Mouse (Mus musculus): ENCODE measurements around the gene Pbx1. TPM values are rescaled to one million over a fixed set of nuclear protein-coding genes. Genes with fewer than 3 reads are reported as not detected.

Gene Pbx1
- total RNA-seq, 2 experiments from 2014 or later, result 98.0 to 114 TPM

- no peak for DNase-seq (ENCODE audit: extremely low spot score in 1 of 2, low spot score in 1 of 2)
Observed at GRCm38 (mm10) chr1:168390748-168391147, 41.3 kb downstream of the Pbx1 start.

DNA sequence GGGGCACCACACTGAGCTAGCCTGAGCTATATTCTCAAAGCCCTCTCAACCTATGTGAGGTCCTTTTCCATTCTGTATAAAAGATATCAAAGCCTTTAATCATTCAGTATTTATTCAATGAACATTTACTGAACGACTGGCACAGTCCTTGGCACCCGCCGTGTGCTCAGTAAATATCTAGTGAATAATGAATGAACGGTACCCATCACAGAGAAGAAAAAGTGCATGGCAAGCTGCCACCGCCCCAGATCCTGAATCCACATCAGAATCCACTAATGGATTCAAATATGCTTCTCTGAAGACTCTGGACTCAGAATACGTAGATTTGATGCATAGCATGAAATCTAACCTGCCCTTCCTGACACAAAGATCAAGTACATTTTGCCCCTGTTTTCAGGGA is 45.9 kb downstream of the Pbx1 start:
- DNase-seq (ENCODE audit: extremely low spot score in 1 of 2, low spot score in 1 of 2), result peak in 1 of 2 experiments; percentile 48

DNA sequence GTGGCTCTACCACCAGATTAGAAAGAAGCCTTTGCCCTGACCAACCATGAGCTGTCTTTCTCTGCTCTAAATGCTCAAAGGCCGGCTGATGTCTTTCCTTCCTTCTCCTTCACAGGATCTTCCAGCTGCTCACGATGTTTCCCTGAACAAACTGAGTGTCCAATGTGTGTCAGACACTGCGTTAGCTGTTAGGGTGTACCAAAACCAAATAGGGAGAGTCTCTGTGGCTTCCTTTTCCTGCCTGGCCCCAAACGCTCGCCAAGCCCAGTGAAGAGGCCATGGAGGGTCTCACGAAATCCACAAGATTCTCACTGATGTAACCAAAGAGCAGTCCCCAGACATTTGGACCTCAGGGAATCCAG is 47.5 kb downstream of the Pbx1 start:
- no peak for DNase-seq (ENCODE audit: extremely low spot score in 1 of 2, low spot score in 1 of 2)

GRCm38 (mm10) chr1:168383832-168384593 is 48.1 kb downstream of the Pbx1 start:
- no peak for DNase-seq (ENCODE audit: extremely low spot score in 1 of 2, low spot score in 1 of 2)

DNA sequence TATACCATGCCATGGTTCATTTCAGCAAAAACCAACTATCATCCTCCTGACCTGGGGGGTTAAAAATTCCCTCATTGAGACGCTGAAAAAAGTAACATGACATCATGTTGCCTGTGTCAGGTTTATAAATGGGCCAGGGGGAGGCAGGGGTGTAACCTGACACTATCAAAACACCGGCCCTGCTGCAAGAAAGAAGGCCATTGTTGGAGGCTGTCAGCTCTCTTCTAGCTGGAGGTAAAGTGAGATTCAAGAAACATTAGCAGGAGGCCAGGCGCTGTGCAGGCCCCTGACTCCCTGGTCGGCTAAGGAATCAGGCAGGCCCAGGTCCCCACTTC is 49.3 kb downstream of the Pbx1 start:
- no peak for DNase-seq (ENCODE audit: extremely low spot score in 1 of 2, low spot score in 1 of 2)

GRCm38 (mm10) chr1:168382106-168382822 is 49.8 kb downstream of the Pbx1 start:
- no peak for DNase-seq (ENCODE audit: extremely low spot score in 1 of 2, low spot score in 1 of 2)

GRCm38 (mm10) chr1:168381451-168381850 is 50.6 kb downstream of the Pbx1 start:
- no peak for DNase-seq (ENCODE audit: extremely low spot score in 1 of 2, low spot score in 1 of 2)

DNA sequence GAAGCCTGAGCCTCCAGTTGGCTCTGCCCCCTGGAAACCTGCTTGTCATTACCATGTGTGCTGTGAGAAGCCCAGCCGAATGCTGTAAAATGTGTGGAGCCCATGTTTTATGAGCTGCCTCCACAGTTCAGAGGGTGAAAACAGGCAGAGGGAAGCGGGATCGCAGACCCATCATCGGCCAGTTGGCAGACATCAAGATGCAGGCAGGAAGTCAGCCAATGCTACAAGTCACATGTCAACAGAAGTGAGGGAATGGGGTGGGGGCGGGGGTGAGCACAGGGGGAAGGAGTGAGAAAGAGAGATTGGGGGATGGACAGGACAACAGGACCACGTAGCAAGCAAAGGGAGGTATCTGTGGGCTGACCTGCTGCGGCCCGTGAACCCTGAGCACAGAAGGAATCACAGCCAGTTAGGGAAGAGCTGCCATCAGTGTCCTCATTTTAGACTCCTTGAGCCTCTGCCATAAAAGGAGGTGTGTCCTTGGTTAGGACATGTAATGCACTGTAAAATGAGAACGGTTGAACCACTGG is 51.8 kb downstream of the Pbx1 start:
- DNase-seq (ENCODE audit: extremely low spot score in 1 of 2, low spot score in 1 of 2), result no peak

GRCm38 (mm10) chr1:168377650-168378049 is 54.4 kb downstream of the Pbx1 start:
- no peak for DNase-seq (ENCODE audit: extremely low spot score in 1 of 2, low spot score in 1 of 2)

DNA sequence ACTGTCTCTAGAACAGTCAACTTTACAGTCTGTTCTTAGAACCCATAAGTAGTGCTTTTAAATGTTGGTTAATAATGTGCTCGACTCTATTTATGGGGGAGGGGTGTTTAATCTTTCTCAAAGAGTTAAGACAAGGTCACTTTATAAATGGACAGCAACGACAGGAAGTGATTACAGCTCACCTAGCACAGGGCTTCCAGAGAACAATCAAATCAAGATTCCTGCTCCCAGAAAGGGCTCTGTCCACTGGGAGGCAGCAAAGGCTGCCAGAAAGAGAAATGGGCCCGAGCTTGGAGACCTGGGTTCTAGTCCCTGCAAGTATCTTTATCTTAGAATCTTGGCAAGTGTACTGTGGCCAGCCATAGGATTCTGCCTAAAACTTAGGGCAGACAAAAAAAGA is 55.7 kb downstream of the Pbx1 start:
- no peak for DNase-seq (ENCODE audit: extremely low spot score in 1 of 2, low spot score in 1 of 2)

DNA sequence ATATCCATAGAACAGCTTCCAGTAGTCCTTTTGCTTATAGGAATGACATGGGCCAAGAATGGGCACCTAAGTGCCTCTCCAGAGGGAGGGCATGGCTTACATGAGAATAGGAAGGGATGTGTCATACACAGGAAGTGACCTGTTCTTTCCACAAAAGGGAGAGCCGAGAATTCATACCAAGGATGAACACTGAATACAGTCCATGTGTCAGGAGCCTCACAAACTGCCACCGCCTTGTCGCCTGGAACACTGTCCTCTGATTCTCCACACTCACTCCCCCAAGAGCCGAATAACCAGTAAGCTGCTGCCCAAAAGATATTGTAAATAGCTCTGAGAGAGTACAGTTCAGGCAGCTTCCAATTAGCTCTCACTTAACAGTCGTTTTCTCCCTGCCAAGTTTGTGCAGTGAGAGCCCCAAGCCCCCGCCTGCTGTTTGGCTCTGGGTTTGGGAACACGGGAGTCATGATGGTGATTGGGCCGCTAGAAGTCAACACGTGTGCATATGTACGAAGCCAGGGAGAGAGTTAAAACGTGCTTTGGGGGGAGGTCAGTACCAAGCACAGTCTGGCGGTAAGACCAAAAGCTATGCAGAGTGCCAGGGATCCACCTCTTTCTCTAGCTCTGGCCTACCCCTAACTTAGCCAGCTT is 57.0 kb downstream of the Pbx1 start:
- DNase-seq (ENCODE audit: extremely low spot score in 1 of 2, low spot score in 1 of 2), result no peak

DNA sequence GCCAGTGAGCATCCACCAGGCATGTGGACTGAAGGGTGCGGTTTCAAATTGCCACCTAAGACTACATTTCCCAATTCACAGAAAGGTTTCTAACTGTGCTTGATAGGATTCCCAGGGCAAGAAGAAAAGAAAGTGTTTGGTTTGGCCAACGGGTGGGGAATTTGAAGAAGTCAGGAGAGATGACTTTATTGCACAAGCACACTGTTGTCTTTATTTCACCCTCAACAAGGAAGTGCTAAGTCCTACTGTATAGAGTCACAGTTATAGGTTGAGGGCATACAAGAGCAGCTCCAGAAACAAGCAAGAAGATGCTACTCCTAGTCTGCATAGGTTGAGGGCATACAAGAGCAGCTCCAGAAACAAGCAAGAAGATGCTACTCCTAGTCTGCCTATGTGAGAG is 60.0 kb downstream of the Pbx1 start:
- DNase-seq (ENCODE audit: extremely low spot score in 1 of 2, low spot score in 1 of 2), result no peak

DNA sequence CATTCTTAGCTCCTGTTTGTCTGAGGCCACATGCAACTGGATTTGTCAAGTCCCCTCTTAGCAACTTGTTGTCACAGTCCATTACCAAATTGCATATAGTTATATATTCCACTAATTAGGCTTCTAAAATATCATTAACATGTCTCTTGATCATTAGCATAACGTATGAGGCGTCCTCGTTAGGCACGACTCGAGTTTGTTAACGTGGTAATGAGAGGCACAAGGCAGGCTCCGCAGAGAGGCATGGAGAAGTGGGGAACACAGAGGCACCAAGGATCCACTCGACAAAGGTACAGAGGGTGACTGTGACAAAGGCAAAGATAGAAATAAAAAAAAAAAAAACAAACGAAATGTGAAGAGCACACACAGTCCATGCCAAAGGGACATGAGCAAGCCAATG is 61.1 kb downstream of the Pbx1 start:
- DNase-seq (ENCODE audit: extremely low spot score in 1 of 2, low spot score in 1 of 2), result no peak

- no peak for DNase-seq (ENCODE audit: extremely low spot score in 1 of 2, low spot score in 1 of 2)
Observed at GRCm38 (mm10) chr1:168366261-168366660, 65.8 kb downstream of the Pbx1 start.

DNA sequence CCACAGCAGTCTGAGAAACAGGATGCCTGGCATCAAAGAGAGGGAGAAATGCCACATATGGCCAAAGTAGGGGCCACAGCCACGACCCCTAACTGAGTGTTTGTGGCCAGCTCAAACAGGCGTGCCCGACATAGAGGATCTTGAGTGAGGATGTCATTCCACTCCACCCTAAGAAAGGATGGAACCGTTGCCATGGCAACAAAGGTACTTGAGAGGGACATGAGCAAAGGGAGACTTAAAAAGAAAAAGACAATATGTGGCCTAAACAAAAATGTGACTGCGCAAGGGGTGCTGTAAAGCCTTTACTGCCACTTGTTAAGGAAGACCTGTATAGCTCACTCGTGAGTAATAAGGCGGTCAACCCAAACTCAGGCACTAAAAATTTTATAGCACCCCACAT is 67.7 kb downstream of the Pbx1 start:
- no peak for DNase-seq (ENCODE audit: extremely low spot score in 1 of 2, low spot score in 1 of 2)

DNA sequence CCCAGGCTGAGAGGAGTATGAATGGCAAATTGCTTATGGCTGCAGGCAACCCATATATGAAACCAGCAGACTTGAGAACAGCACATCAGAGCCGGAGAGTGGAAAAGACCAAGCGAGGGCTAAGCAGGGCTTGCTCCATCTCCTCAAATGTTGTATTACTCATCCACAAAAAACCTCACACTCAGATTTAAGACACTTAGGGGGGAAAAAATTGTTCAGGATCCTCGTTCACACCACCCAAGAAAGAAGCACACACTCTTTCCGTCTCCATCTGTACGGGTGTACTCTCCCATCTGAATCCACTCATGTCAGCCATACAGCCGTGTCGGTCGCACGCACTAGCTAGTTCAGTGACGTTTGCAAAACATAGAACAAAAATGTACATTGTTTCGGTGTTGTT is 69.0 kb downstream of the Pbx1 start:
- no peak for DNase-seq (ENCODE audit: extremely low spot score in 1 of 2, low spot score in 1 of 2)

GRCm38 (mm10) chr1:168362464-168362863 is 69.6 kb downstream of the Pbx1 start:
- DNase-seq (ENCODE audit: extremely low spot score in 1 of 2, low spot score in 1 of 2), result no peak

DNA sequence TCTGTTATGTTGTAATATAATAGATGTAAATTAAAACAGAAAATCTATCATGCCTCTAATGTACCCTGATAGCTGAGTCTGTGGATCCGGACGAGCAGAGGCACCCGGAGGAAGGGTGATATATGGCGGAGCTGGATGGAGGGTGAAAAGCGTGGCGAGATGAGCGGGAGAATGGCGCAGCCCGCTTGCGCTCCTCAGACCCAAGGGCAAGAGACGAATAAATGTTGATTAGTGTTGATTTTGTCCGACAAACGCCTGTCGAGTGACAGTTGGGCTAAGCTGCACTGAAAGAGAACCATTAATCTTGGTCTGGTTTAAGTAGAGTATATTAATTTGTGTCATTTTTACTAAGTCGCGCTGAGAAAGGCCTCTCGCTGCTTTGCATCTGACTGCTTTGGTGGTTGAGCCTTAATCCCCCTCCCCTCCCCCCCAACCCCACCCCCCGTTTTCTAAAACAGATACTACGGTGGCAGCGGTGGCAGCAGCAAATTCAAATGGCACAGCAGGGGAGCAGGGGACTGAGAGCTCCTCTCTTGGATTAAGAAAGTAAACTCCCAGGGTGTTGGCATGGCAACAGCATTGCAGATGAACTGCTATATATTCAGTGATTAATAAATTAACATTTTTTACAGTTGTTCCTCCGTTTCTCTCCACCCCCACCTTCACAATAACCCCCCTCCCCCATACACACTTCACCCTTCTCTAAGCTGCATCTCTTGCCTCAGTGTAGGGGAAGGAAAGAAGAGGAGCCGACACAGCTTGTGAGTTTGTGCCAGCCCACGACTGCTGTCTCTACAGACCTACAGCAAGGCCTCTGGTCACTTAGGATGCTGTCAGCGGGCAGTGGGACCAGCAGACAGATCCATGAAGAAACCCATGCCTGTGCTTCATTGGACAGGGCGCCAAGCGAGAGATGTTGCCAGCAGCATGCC is 74.1 kb downstream of the Pbx1 start:
- DNase-seq (ENCODE audit: extremely low spot score in 1 of 2, low spot score in 1 of 2), result no peak

DNA sequence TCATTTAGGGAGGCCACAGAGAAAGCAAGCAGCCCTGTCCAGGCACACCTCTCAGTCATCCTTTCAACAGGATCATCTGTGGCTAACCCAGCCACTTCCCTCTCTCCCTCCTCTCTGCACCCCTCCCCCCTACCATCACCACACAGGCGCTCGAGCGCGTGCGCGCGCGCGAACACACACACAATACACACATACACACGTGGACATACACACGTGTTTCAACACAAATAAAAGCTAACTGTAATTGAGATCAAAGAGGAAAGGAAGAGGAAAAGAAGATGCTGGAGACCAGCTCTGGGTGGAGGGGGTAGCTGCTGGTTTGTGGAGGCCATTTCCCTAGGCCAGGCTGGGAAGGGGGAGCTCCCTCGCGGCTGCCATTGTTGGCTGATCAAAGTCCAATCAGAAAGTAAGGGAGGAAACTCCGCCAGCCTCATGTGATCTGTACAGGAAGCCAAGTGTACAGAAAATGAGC is 75.1 kb downstream of the Pbx1 start:
- no peak for DNase-seq (ENCODE audit: extremely low spot score in 1 of 2, low spot score in 1 of 2)

- DNase-seq (ENCODE audit: extremely low spot score in 1 of 2, low spot score in 1 of 2), result no peak
Observed at GRCm38 (mm10) chr1:168355985-168356556, 76.0 kb downstream of the Pbx1 start.
